Mouse (Mus musculus) heart, postnatal 14 days (tissue): ENCODE data around the gene Sema6d. TPM values are rescaled to one million over a fixed set of nuclear protein-coding genes. Genes with fewer than 3 reads are reported as not detected.

Source experiments
- DNase-seq, 2 experiments: peaks; one replicate each; pipeline ENCODE4 v3.0.0; 2021 to 2022
- intact Hi-C: fragments of 180-260 bp; cut with DNase I; formaldehyde crosslinking; loops from one replicate; pipeline ENCODE4 v1.15.1; 2025
- total RNA-seq, 2 experiments: library from RNA; stranded (reverse); gene quantifications; 2 replicates each; pipeline ENCODE4 v1.2.3; 2021

The Sema6d gene
- total RNA-seq, 2 experiments from 2014 or later: 23.6 to 23.8 TPM

GRCm38 (mm10) chr2:124158158-124158557, 68.4 kb downstream of the Sema6d start:
- intact Hi-C loops: no loop called here
- DNase-seq: no peak

- intact Hi-C loops: no loop called here
- no peak for DNase-seq
Measured at GRCm38 (mm10) chr2:124162001-124162599, 72.3 kb downstream of the Sema6d start.

- intact Hi-C loops: no loop called here
Measured at GRCm38 (mm10) chr2:124168411-124168810, 78.6 kb downstream of the Sema6d start.

GRCm38 (mm10) chr2:124171718-124172117, 81.9 kb downstream of the Sema6d start:
- intact Hi-C loops: no loop called here
- no peak for DNase-seq

More at GRCm38 (mm10) chr2:124168411-124168810, 78.6 kb downstream of the Sema6d start:
- DNase-seq: no peak

- DNase-seq: no peak
Measured at GRCm38 (mm10) chr2:124176265-124176664, 86.5 kb downstream of the Sema6d start.

GRCm38 (mm10) chr2:124176711-124177169, 87.0 kb downstream of the Sema6d start:
- intact Hi-C loops: no loop called here
- no peak for DNase-seq

More at GRCm38 (mm10) chr2:124176265-124176664, 86.5 kb downstream of the Sema6d start:
- intact Hi-C loops: no loop called here

- intact Hi-C loops: no loop called here
- DNase-seq: no peak
Measured at GRCm38 (mm10) chr2:124189271-124189670, 99.5 kb downstream of the Sema6d start.

- intact Hi-C loops: no loop called here
- no peak for DNase-seq
Measured at GRCm38 (mm10) chr2:124194041-124194440, 104.3 kb downstream of the Sema6d start.

GRCm38 (mm10) chr2:124201493-124201892, 111.7 kb downstream of the Sema6d start:
- no peak for DNase-seq
- intact Hi-C loops: no loop called here

GRCm38 (mm10) chr2:124202475-124202990, 112.8 kb downstream of the Sema6d start:
- DNase-seq: no peak
- intact Hi-C loops: no loop called here

GRCm38 (mm10) chr2:124205811-124206210, 116.0 kb downstream of the Sema6d start:
- intact Hi-C loops: no loop called here
- DNase-seq: no peak

GRCm38 (mm10) chr2:124208251-124208650, 118.5 kb downstream of the Sema6d start:
- intact Hi-C loops: no loop called here
- DNase-seq: no peak

- intact Hi-C loops: no loop called here
- DNase-seq: no peak
Measured at GRCm38 (mm10) chr2:124223559-124223958, 133.8 kb downstream of the Sema6d start.

- DNase-seq: no peak
- intact Hi-C loops: no loop called here
Measured at GRCm38 (mm10) chr2:124224328-124224727, 134.6 kb downstream of the Sema6d start.

GRCm38 (mm10) chr2:124234636-124235221, 145.0 kb downstream of the Sema6d start:
- no peak for DNase-seq
- intact Hi-C loops: no loop called here

- no peak for DNase-seq
- intact Hi-C loops: no loop called here
Measured at GRCm38 (mm10) chr2:124235237-124236055, 145.7 kb downstream of the Sema6d start.

- DNase-seq: no peak
- intact Hi-C loops: no loop called here
Measured at GRCm38 (mm10) chr2:124236831-124237230, 147.1 kb downstream of the Sema6d start.

- intact Hi-C loops: no loop called here
- DNase-seq: no peak
Measured at GRCm38 (mm10) chr2:124243608-124244007, 153.8 kb downstream of the Sema6d start.

GRCm38 (mm10) chr2:124244543-124245245, 154.9 kb downstream of the Sema6d start:
- intact Hi-C loops: no loop called here
- DNase-seq: peak in 1 of 2 experiments; percentile 9

GRCm38 (mm10) chr2:124258108-124258507, 168.3 kb downstream of the Sema6d start:
- intact Hi-C loops: no loop called here
- DNase-seq: peak; percentile 16 to 28
